Comparison of ENCODE assay signal across 16 mouse cellular contexts in the genomic region with DNA sequence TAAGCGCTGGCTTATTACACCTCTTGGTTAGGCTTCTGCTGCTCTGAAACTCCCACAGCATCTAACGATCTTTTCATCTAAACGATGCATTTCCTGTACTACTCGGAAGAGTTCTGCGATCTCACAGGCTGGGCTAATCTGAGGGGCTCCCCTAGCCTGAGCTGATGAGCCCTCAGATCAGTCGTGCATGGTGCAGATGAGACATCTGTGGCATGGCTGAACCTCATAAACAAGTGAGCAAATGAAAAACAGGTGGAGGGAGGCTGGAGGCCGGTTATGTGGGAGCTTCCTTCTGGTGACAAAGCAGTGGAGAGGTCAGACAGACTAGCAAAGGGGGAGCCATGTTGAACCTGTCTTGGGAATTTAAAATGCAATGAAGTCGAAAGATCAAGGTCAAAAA.
A peak's percentile ranks its signal among the peaks of the same experiment; 100 is the strongest.
DNase-seq lines count a peak whose midpoint lies in the region; ATAC-seq and TF ChIP-seq lines count a peak whose summit lies in the region.
"Had no signal": no experiment of that assay in that cellular context is flagged by ENCODE, and none has a peak within 500 bp of the region (broad histone marks: within the 10 kb centered on the region; RNA-seq: fewer than 3 reads in every experiment).

No protein-coding gene starts in this region.

- H3K36me3 ChIP-seq in limb, embryonic 13.5 days = no peaks in the 10 kb centered on the region

- peak; percentile 51; the same call in 1 of the 2 replicates for ATAC-seq in limb, embryonic 13.5 days (ENCODE audit: low FRiP score, low read depth)
- no peak for ATAC-seq in erythroblast, adult 5-6 weeks (replicated peaks; ENCODE audit: low FRiP score, poor library complexity, severe bottlenecking)
- ATAC-seq: forebrain, embryonic 14.5 days; inflammation-experienced regulatory T-cells, adult 6 months had no signal

- no peak overlapping the region for H3K9ac ChIP-seq in limb, embryonic 13.5 days

- intact Hi-C loops in left cerebral cortex, adult 2 months (cut with DNase I) = no loop called here

- no peak overlapping the region for H3K4me2 ChIP-seq in limb, embryonic 13.5 days (replicated peaks)

- DNase-seq in left cerebral cortex, adult 2 months (ENCODE audit: extremely low spot score in 1 of 2, low spot score in 2 of 2) = no peak
- no peak for DNase-seq in left cerebral cortex, adult 8-10 months (ENCODE audit: low spot score in 2 of 2)
- peak; percentile 11 for DNase-seq in embryo, embryonic 9.5 days (ENCODE audit: extremely low spot score)
- DNase-seq in thymus, postnatal 14 days = peak; percentile 47
- no peak for DNase-seq in adrenal gland, postnatal 14 days
- no peak for DNase-seq in right cerebral cortex, postnatal 36 days (ENCODE audit: low spot score in 2 of 2)
- DNase-seq: heart, adult 11 months; kidney, adult 9 months; lung, adult 2 months; lung, postnatal 4 days; spleen, adult 18-20 months had no signal

- H3K27me3 ChIP-seq in limb, embryonic 13.5 days = no peaks in the 10 kb centered on the region

- 17% methylated on average over 8 of the region's 8 CpGs for WGBS in limb, embryonic 13.5 days

- TF ChIP-seq CTCF in left cerebral cortex, adult 2 months (IDR thresholded peaks at IDR 0.05) = no peak

- H3K4me1 ChIP-seq in limb, embryonic 13.5 days = peaks cover 7% of the 10 kb centered on the region

- H3K27ac ChIP-seq in left cerebral cortex, adult 2 months = peak overlapping the region; percentile 45; the same call in 1 of the 2 replicates
- no peak overlapping the region for H3K27ac ChIP-seq in limb, embryonic 13.5 days
- H3K27ac ChIP-seq: stomach, postnatal 0 days had no signal

- H3K9me3 ChIP-seq in limb, embryonic 13.5 days = no peaks in the 10 kb centered on the region

- H3K4me3 ChIP-seq in left cerebral cortex, adult 2 months = no peak overlapping the region
- no peak overlapping the region for H3K4me3 ChIP-seq in limb, embryonic 13.5 days

Comparison
In these comparisons a context has a peak if more than half of its experiments do, and no peak if none do; other contexts are left out.
1. DNase-seq: peak in embryo, embryonic 9.5 days (single experiment) and thymus, postnatal 14 days (single experiment); none in left cerebral cortex, adult 2 months (0 of 2), left cerebral cortex, adult 8-10 months (0 of 2), adrenal gland, postnatal 14 days (single experiment) and right cerebral cortex, postnatal 36 days (0 of 2).